Mouse (Mus musculus) T-helper 2 cell (primary cell): ENCODE data around the gene Dxo.

Experiments
- in situ Hi-C: fragments of 300-600 bp; cut with MboI, MseI; formaldehyde crosslinking; loops from one replicate; pipeline ENCODE4 v1.15.1; 2025; ENCODE audit warnings: high pct_unique_total_duplicates

The Dxo gene

GRCm38 (mm10) chr17:34830776-34831175 lies 6.0 kb upstream of the Dxo start:
- in situ Hi-C loops: loop anchor here (25.0 kb wide), 1 partner anchor 793 kb away; the partner anchor contains the start of genes Col11a2, H2-Ke6, Rxrb and Slc39a7

- in situ Hi-C loops: loop anchor here (25.0 kb wide), 1 partner anchor 799 kb away; the partner anchor contains the start of genes Col11a2, H2-Ke6, Rxrb and Slc39a7
These were observed 514 bp upstream of the Dxo start for GRCm38 (mm10) chr17:34836155-34836855.

- in situ Hi-C loops: loop anchor here (25.0 kb wide), 1 partner anchor 800 kb away; the partner anchor contains the start of genes Col11a2, H2-Ke6, Rxrb and Slc39a7
These were observed 875 bp downstream of the Dxo start for GRCm38 (mm10) chr17:34837464-34838324.

- in situ Hi-C loops: loop anchor here (25.0 kb wide), 1 partner anchor 801 kb away; the partner anchor contains the start of genes Col11a2, H2-Ke6, Rxrb and Slc39a7
These were observed 2.0 kb downstream of the Dxo start for GRCm38 (mm10) chr17:34838785-34839184.

GRCm38 (mm10) chr17:34840736-34841307 lies 4.0 kb downstream of the Dxo start:
- in situ Hi-C loops: loop anchor here (25.0 kb wide), 1 partner anchor 804 kb away; the partner anchor contains the start of genes Col11a2, H2-Ke6, Rxrb and Slc39a7

DNA sequence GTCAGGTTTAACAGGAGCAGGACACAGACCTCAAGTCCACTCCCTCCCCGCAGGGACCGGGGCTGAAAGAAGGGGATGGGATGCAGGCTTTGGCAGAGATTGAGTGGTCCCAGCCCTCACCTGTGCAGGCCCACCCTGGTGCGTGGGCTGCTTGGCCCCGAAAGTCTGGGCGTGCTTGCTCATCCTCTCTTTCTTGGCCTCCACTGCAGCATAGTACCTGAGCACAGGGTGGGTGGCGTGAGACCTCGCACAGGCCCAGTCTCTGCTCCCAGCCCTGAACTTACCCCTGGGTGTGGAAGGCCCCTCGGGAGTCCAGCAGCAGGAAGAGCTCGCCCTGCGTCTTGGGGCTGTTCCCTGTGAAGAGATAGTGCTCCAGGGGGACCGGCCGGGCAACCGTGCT lies 8.1 kb downstream of the Dxo start:
- in situ Hi-C loops: loop anchor here (25.0 kb wide), 1 partner anchor 808 kb away; the partner anchor contains the start of genes Col11a2, H2-Ke6, Rxrb and Slc39a7

DNA sequence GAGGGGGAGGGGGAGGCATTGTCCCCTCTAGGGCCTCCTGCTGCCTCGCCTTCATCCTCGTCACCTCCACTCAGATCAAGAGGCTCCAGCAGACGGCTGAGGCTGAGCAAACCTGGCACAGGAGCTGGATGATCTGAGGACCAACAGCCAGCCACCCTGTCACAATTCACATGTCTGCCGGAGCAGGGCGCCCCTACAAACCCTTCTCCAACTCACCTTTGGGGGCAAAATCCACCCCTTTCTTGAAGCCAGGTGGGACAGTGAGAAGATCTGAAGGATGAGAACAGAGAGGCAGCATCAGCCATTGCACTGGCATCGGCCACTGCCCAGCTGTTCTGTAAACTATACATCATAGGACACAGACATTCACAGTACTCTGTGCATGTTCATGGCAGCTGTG lies 10.4 kb downstream of the Dxo start:
- in situ Hi-C loops: loop anchor here (25.0 kb wide), 1 partner anchor 810 kb away; the partner anchor contains the start of genes Col11a2, H2-Ke6, Rxrb and Slc39a7

DNA sequence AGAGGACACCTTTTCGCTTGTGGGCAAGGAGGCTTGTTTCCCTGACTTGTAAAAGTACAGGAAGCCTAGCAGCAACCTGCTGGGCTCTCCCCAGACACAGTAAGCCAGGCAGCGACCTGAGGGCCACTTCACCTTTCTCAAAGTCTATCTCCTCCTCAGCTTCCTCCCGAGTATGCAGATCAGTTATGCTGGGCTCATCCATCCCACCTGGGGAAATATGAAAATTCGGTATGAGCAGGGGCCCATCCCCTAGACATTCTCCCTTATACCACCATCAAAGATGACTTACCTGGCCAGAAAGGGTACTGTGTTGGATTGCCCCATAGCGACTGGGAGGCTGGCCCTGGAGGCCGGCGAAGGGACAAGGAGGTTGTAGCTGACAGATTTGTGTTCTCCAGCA lies 10.8 kb downstream of the Dxo start:
- in situ Hi-C loops: loop anchor here (25.0 kb wide), 1 partner anchor 810 kb away; the partner anchor contains the start of genes Col11a2, H2-Ke6, Rxrb and Slc39a7

DNA sequence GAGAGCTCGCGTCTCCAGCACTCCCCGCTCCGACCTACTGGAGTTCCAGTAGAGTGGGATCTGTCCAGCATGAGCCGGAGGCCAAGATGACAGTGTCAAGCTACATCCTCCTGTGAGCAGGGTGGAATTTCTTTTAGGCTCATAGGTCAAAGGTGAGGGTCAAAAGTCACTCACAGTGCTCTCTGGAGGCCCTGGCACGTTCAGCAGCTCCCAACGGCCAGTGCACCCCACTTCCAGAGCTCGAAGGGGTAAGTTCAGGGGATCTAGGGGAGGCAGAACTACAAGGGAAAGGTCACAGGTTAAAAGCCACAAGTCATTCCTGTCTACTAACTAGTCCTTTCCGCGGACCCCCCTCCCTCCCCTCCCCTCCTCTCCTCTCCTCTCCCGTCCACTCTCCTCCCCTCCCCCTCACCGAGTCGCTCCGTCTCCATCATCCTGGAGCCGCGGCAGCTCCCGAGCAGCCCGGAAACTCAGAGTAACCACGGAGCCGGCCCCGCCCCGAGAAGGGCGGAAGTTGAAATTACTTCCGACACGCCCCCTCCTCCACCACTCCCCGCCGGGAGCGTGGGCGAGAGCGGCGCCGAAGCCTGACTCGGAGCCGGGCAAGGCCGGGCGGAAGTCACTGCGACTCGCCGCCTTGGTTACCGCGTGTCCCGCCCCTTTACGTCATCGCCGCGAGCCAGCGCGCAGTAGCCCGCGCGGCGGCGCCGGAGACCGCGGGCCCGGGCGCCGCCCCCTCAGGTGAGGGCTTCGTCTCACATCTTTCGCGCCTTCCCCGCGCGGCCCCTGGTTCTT lies 13.1 kb downstream of the Dxo start, which contains the start of the genes Skiv2l and Nelfe:
TSS of gene Skiv2l (minus strand) at position 489 of the 795 bp plus-strand sequence.
TSS of gene Nelfe (plus strand) at position 670 of the 795 bp plus-strand sequence.
- in situ Hi-C loops: loop anchor here (25.0 kb wide), 1 partner anchor 813 kb away; the partner anchor contains the start of genes Col11a2, H2-Ke6, Rxrb and Slc39a7

GRCm38 (mm10) chr17:34850517-34851125 lies 13.8 kb downstream of the Dxo start:
- in situ Hi-C loops: no loop called here

DNA sequence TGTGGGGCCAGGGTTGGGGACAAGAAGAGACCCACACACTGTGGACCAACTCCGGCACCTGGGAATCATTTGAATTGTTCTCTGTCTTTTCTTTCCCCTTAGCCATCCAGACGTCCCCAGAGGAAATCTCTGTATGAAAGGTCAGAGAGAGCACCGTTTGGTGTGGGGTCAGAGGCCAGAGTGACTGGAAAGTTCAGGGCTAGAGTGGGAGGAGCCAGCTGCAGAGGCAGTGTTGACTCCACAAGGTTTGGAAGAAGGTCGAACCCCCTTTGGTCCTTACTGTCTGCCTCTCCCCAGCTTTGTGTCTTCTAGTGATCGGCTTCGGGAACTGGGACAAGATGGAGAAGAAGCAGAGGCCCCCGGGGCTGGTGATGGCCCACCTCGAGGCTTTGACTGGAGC lies 16.7 kb downstream of the Dxo start:
- in situ Hi-C loops: no loop called here

DNA sequence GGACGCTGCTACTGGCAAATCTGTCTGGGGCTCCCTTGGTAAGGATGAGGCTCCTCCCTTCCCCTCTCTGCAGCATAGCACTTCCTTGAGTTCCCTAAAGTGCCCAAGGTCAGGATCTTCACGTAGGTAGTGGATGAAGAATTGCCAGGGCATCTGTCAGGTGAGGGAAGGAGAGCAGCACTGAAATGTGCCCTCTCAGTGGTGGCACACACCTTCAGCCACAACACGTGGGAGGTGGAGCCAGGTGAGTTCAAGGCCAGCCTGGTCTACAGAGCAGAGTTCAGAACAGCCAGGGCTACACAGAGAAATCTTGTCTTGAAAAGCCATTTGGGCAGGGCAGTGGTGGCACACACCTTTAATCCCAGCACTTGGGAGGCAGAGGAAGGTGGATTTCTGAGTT lies 17.9 kb downstream of the Dxo start:
- in situ Hi-C loops: loop anchor here (5.0 kb wide), 1 partner anchor 58 kb away; the partner anchor contains the start of gene Slc44a4

DNA sequence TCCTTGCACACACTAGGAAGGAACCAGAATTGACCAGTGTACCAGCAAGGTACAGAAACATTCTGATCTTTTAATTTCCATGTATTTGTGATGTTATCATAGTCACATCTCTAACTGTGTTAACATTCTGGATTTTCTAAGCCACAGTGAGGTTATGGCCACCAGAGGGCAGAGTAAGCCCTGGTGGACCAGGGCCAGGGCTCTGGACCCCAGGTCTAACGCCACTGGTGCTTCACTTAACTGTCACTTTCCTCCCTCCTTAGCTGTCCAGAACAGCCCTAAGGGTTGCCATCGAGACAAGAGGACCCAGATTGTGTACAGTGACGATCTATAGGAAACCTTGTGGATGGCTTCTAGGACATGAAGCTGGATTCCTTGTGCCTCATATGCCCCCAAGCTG lies 19.0 kb downstream of the Dxo start:
- in situ Hi-C loops: loop anchor here (5.0 kb wide), 1 partner anchor 56 kb away; the partner anchor contains the start of gene Slc44a4

GRCm38 (mm10) chr17:34858670-34859069 lies 21.9 kb downstream of the Dxo start:
- in situ Hi-C loops: loop anchor here (5.0 kb wide), 1 partner anchor 54 kb away; the partner anchor contains the start of gene Slc44a4

DNA sequence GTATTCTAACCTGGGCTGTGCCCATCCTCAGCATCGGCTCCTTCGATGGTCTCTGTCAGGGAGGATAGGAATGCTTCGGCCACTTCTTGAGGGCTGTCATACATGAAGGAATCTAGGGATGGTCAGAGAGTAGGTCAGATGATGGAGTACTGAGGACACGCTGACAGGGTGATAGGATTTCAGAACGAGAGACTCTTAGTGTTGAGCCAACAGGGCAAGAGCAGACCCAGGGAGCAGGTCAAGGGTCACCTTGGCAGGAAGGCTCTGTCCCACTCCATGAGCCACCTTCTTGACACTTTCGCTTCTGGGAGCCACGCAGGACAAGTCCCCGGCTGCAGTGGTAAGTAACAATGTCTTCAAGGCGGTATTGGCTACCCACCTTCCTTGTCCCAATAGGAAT lies 23.7 kb downstream of the Dxo start:
- in situ Hi-C loops: no loop called here

- in situ Hi-C loops: no loop called here
These were observed 25.0 kb downstream of the Dxo start for GRCm38 (mm10) chr17:34861704-34862415.

DNA sequence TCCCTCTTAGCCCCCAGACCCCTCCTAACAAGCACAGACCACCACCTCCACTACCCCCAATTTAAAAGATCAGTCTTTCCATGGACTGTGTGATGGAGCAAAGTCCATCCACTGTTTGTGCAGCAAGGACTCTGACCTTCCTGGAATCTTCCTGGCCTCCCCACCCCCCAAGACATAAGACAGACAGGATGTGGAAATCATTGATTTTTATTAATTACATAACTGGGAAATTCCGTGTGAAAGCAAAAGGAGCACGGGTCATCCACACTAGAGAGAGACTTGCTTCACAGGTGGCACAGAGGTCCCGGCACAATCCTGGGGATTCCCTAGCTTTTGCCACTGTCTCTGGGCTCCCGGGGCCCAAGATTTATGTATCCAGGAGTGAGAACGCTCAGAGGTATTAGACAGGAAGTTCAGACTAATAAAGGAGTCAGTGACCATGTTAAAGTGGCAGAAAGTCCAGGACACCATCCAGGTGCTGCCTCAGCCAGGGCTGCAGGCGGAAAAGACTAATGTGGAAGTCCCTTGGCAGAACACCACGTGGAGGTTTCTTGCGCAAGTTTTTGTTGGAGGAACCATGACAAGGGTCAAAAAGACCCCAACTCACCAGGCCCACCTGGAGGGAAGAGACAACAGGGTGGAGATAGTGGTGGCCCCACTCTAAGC lies 25.7 kb downstream of the Dxo start, which contains the start of gene Cfb:
TSS of gene Cfb (minus strand) at position 103 of the 666 bp plus-strand sequence.
- in situ Hi-C loops: no loop called here

- in situ Hi-C loops: no loop called here
These were observed 29.2 kb downstream of the Dxo start for GRCm38 (mm10) chr17:34865981-34866380.
